Comparison of ENCODE assay signal across 12 mouse cellular contexts in genomic region chr4:53030326-53030948, GRCm38 (mm10). TPM values are rescaled to one million over a fixed set of nuclear protein-coding genes. Genes with fewer than 3 reads are reported as not detected.
DNase-seq lines count a peak whose midpoint lies in the region; ATAC-seq and TF ChIP-seq lines count a peak whose summit lies in the region.
"Had no signal": no experiment of that assay in that cellular context is flagged by ENCODE, and none has a peak within 500 bp of the region (broad histone marks: within the 10 kb centered on the region; RNA-seq: fewer than 3 reads in every experiment).

No protein-coding gene starts in this region.

- H3K27ac ChIP-seq in kidney, adult 2 months (ENCODE audit: insufficient read depth, low read depth, low read length): no peak overlapping the region
- H3K27ac ChIP-seq in kidney, embryonic 15.5 days: no peak overlapping the region
- H3K27ac ChIP-seq in intestine, postnatal 0 days (ENCODE audit: low read depth, low read length): no peak overlapping the region

- no peak for ATAC-seq in kidney, embryonic 15.5 days (replicated peaks; ENCODE audit: low FRiP score)
- no peak for ATAC-seq in intestine, postnatal 0 days
- no peak for ATAC-seq in monocyte, adult 5-6 weeks (replicated peaks; ENCODE audit: insufficient number of reproducible peaks, low FRiP score, low TSS enrichment, poor library complexity, severe bottlenecking)
- no peak for ATAC-seq in erythroid progenitor cell, adult 5-6 weeks (replicated peaks; ENCODE audit: low FRiP score, poor library complexity, severe bottlenecking)

- no peak overlapping the region for H3K4me3 ChIP-seq in kidney, adult 2 months (ENCODE audit: insufficient read depth, low read depth, low read length)
- no peak overlapping the region for H3K4me3 ChIP-seq in kidney, embryonic 15.5 days (replicated peaks)
- no peak overlapping the region for H3K4me3 ChIP-seq in intestine, postnatal 0 days (ENCODE audit: low read depth, low read length)
- H3K4me3 ChIP-seq: megakaryocyte, embryonic 14.5 days had no signal

- WGBS in kidney, adult 2 months: 51% methylated on average over 8 of the region's 8 CpGs
- whole genome bisulfite sequencing in kidney, embryonic 15.5 days: 43% methylated on average over 8 of the region's 8 CpGs
- 53% methylated on average over 8 of the region's 8 CpGs for WGBS in intestine, postnatal 0 days

- no peak for TF ChIP-seq POLR2A in kidney, adult 2 months (IDR thresholded peaks at IDR 0.05; ENCODE audit: low read depth, low read length)

- no peaks in the 10 kb centered on the region for H3K9me3 ChIP-seq in kidney, embryonic 15.5 days (replicated peaks)
- H3K9me3 ChIP-seq in intestine, postnatal 0 days (ENCODE audit: control insufficient read depth): no peaks in the 10 kb centered on the region

- no peak overlapping the region for H3K9ac ChIP-seq in kidney, embryonic 15.5 days
- no peak overlapping the region for H3K9ac ChIP-seq in intestine, postnatal 0 days (ENCODE audit: low read depth, low read length)

- peaks cover 6% of the 10 kb centered on the region for H3K36me3 ChIP-seq in kidney, adult 2 months (ENCODE audit: control insufficient read depth, insufficient read depth, low read length)
- peaks cover 5% of the 10 kb centered on the region; the same call in 1 of the 2 replicates for H3K36me3 ChIP-seq in kidney, embryonic 15.5 days
- peaks cover 7% of the 10 kb centered on the region; the same call in 1 of the 2 replicates for H3K36me3 ChIP-seq in intestine, postnatal 0 days (ENCODE audit: control insufficient read depth, insufficient read depth)

- H3K4me1 ChIP-seq in kidney, adult 2 months (ENCODE audit: control insufficient read depth, insufficient read depth, low read length): no peaks in the 10 kb centered on the region
- no peaks in the 10 kb centered on the region for H3K4me1 ChIP-seq in kidney, embryonic 15.5 days
- H3K4me1 ChIP-seq in intestine, postnatal 0 days (replicated peaks; ENCODE audit: control insufficient read depth, insufficient read depth, low read length): no peaks in the 10 kb centered on the region
- H3K4me1 ChIP-seq: megakaryocyte, embryonic 14.5 days had no signal

- peak; percentile 13 for DNase-seq in kidney, adult 2 months
- DNase-seq in 3T3-L1 (ENCODE audit: low read depth, low spot score) (peak; percentile 74), ES-CJ7 (ENCODE audit: low read depth, low spot score) (peak; percentile 19)

- 0 out of 2 replicates have a peak, but pooled peaks have one; percentile 29 for TF ChIP-seq CTCF in kidney, adult 2 months (conservative IDR thresholded peaks at IDR 0.05; ENCODE audit: insufficient read depth, insufficient read length, low read depth, low read length)
- peak; percentile 75 for TF ChIP-seq CTCF in intestine, postnatal 0 days (IDR thresholded peaks at IDR 0.05; ENCODE audit: low read depth)

- H3K4me2 ChIP-seq in kidney, embryonic 15.5 days: no peak overlapping the region
- H3K4me2 ChIP-seq in intestine, postnatal 0 days (replicated peaks; ENCODE audit: low read depth): no peak overlapping the region

- no peaks in the 10 kb centered on the region; the same call in 1 of the 2 replicates for H3K27me3 ChIP-seq in kidney, adult 2 months (replicated peaks; ENCODE audit: control insufficient read depth, insufficient read depth, low read length)
- H3K27me3 ChIP-seq in kidney, embryonic 15.5 days: no peaks in the 10 kb centered on the region
- no peaks in the 10 kb centered on the region for H3K27me3 ChIP-seq in intestine, postnatal 0 days (replicated peaks; ENCODE audit: control insufficient read depth, insufficient read depth, low read length)
- H3K27me3 ChIP-seq: megakaryocyte, embryonic 14.5 days had no signal

RNA-seq across cellular contexts. Expression of gene Nipsnap3b, which starts 18.8 kb away (rescaled TPM):
- 24.4 and 24.9 TPM in 2 replicates for polyA plus RNA-seq in kidney, adult 2 months (2012; rRNA removed)
- polyA plus RNA-seq in kidney, embryonic 15.5 days (2015; fragmentation: Nextera tagmentation; extraction: Ambion mirVana): 79.5 and 81.5 TPM in 2 replicates
- 192 and 196 TPM in 2 replicates for polyA plus RNA-seq in intestine, postnatal 0 days (2015; fragmentation: Nextera tagmentation; extraction: Ambion mirVana)
- 39.4 to 60.4 TPM (median 56.4 TPM) in 3 replicates for total RNA-seq in monocyte, adult 5-6 weeks (2017)
- total RNA-seq in erythroid progenitor cell, adult 5-6 weeks (2015; ENCODE audit: low replicate concordance): 8.8 and 13.3 TPM in 2 replicates
- total RNA-seq in erythroid progenitor cell, adult 5-6 weeks (2017; ENCODE audit: low replicate concordance): 7.8 and 8.4 TPM in 2 replicates

RNA-seq across cellular contexts. Expression of gene Nipsnap3a, which starts 41.4 kb away (rescaled TPM):
- not detected in 2 replicates for polyA plus RNA-seq in kidney, adult 2 months (2012; rRNA removed)
- polyA plus RNA-seq in kidney, embryonic 15.5 days (2015; fragmentation: Nextera tagmentation; extraction: Ambion mirVana): not detected in 2 replicates
- polyA plus RNA-seq in intestine, postnatal 0 days (2015; fragmentation: Nextera tagmentation; extraction: Ambion mirVana): not detected in 2 replicates
- not detected in 3 replicates for total RNA-seq in monocyte, adult 5-6 weeks (2017)
- total RNA-seq in erythroid progenitor cell, adult 5-6 weeks (2015; ENCODE audit: low replicate concordance): not detected in 2 replicates
- total RNA-seq in erythroid progenitor cell, adult 5-6 weeks (2017; ENCODE audit: low replicate concordance): not detected in 2 replicates
- total RNA-seq: adrenal gland, adult 18-20 months; layer of hippocampus, adult 18-20 months had no signal
- polyA plus RNA-seq: frontal cortex, adult 2 months; stomach, embryonic 16.5 days had no signal

Comparison
In these comparisons a context has a peak if more than half of its experiments do, and no peak if none do; other contexts are left out.
1. DNase-seq: peak in every context shown above with its lines; median percentile 74 in 3T3-L1; 19 in ES-CJ7; 13 in kidney, adult 2 months.